Mouse (Mus musculus): ENCODE measurements around the gene Oas1d. TPM values are rescaled to one million over a fixed set of nuclear protein-coding genes. Genes with fewer than 3 reads are reported as not detected.
"Not testable (repeated sequence)": the region's sequence is repeated elsewhere in the genome, so short reads cannot be mapped to it uniquely, and the experiment has no call there.

Oas1d gene
- polyA plus RNA-seq, 1 experiment from 2014 or later: not detected

- WGBS (ENCODE audit: missing documents): 100% methylated on average over 2 of the region's 2 CpGs
- not testable (repeated sequence) for H3K36me3 ChIP-seq (ENCODE audit: inconsistent target); H3K27ac ChIP-seq; H3K4me3 ChIP-seq (ENCODE audit: inconsistent target)
- H3K79me2 ChIP-seq (ENCODE audit: inconsistent target): peaks cover 11% of the 10 kb centered on the region
Observed at GRCm38 (mm10) chr5:120891566-120892242, 22.6 kb upstream of the Oas1d start.

- peaks cover 6% of the 10 kb centered on the region for H3K79me2 ChIP-seq (ENCODE audit: inconsistent target)
- peaks cover 7% of the 10 kb centered on the region; the same call in 1 of the 2 replicates for H3K36me3 ChIP-seq (ENCODE audit: inconsistent target)
- no peak overlapping the region for H3K27ac ChIP-seq
- 94% methylated on average over 2 of the region's 2 CpGs for WGBS (ENCODE audit: missing documents)
- H3K4me3 ChIP-seq (ENCODE audit: inconsistent target): no peak overlapping the region
Observed at GRCm38 (mm10) chr5:120892243-120892660, 22.1 kb upstream of the Oas1d start.

DNA sequence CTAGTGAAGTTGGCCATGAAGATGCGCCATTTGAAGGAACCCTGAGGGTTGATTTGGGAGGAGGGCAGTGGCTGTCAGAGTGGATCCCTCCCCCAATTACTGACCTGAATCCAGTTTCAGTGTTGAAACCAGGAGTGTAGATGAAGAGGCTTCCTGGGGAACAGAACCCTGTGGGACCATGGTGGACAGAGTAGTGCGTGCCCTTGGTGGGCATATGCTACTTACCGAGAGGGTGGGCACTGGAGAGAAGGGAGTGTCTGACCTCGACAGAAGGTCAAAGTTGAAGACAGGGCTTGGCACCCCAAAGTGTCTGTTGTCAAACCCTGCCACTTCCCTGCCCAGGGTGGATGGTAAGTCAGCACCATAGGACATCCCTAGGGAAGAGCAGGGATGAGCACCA, 20.5 kb upstream of the Oas1d start:
- H3K4me3 ChIP-seq (ENCODE audit: inconsistent target); H3K79me2 ChIP-seq (ENCODE audit: inconsistent target); H3K27ac ChIP-seq: not testable (repeated sequence)
- 100% methylated on average over 3 of the region's 4 CpGs for WGBS (ENCODE audit: missing documents)
- H3K36me3 ChIP-seq (ENCODE audit: inconsistent target): peaks cover 20% of the 10 kb centered on the region

GRCm38 (mm10) chr5:120894692-120895091, 19.6 kb upstream of the Oas1d start:
- not testable (repeated sequence) for H3K4me3 ChIP-seq (ENCODE audit: inconsistent target); H3K27ac ChIP-seq; H3K79me2 ChIP-seq (ENCODE audit: inconsistent target)
- peaks cover 28% of the 10 kb centered on the region for H3K36me3 ChIP-seq (ENCODE audit: inconsistent target)
- WGBS (ENCODE audit: missing documents): 85% methylated on average over 2 of the region's 2 CpGs

DNA sequence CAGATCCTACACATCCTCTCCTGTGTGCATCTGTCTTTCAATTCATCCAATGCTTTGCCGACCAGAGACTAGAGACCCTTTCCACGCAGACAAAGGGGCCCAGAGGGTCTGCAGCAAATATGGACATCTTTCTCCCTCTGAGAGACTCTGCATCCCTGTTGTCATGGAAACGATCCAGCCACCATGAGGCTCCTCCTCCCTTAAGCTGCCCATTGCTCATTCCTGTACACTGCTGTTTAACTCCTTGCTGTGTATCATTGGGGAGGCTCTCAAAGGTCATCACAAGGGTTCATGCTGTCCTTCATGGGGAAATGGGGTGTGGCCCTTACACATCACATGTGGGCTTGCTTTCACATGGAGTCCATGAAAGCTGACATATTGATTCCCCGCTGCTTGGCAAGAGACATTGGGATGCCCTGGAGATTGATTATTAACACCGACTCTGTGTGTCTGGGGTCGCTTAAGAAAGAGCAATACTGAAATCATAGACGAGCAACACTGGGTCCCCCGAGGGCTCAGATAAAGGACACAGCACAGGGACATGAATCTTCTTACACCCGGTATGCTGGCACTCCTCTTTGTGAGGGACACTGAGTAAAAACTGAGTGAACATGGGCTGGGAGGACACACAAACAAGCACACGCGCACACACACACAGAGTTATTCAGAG, 19.0 kb upstream of the Oas1d start:
- Histone ChIP-seq H3K4me3 (ENCODE audit: inconsistent target) (no peak overlapping the region), H3K36me3 (ENCODE audit: inconsistent target) (peaks cover 35% of the 10 kb centered on the region), H3K79me2 (ENCODE audit: inconsistent target) (peaks cover 8% of the 10 kb centered on the region; the same call in 1 of the 2 replicates), H3K27ac (no peak overlapping the region)
- 95% methylated on average over 9 of the region's 11 CpGs for WGBS (ENCODE audit: missing documents)

GRCm38 (mm10) chr5:120898307-120898706, 16.0 kb upstream of the Oas1d start:
- Histone ChIP-seq H3K4me3 (ENCODE audit: inconsistent target) (no peak overlapping the region), H3K79me2 (ENCODE audit: inconsistent target) (peaks cover 36% of the 10 kb centered on the region), H3K36me3 (ENCODE audit: inconsistent target) (peaks cover 64% of the 10 kb centered on the region), H3K27ac (no peak overlapping the region)
- 98% methylated on average over 6 of the region's 6 CpGs for WGBS (ENCODE audit: missing documents)

DNA sequence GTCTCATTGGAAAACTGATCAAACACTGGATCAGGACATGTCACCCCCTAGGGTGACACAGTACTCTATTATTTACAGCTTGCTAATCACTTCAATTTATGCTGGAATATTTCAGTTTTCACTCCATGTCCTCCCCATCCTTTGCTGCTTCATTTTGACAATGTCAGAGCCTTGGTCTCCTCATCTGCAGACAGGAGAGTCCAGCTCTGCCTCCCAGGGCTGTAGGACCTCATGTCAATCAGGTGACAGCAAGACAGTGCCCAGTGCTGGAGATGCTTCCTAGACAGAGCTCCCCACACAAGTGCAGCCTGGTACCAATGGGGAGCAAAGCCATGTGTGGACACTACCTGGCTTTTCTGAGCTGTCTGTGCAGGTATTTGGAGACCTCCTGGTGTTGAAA, 15.6 kb upstream of the Oas1d start:
- H3K4me3 ChIP-seq (ENCODE audit: inconsistent target): no peak overlapping the region
- peaks cover 41% of the 10 kb centered on the region for H3K79me2 ChIP-seq (ENCODE audit: inconsistent target)
- no peak overlapping the region for H3K27ac ChIP-seq
- peaks cover 69% of the 10 kb centered on the region for H3K36me3 ChIP-seq (ENCODE audit: inconsistent target)

GRCm38 (mm10) chr5:120900666-120901065, 13.7 kb upstream of the Oas1d start:
- 100% methylated on average over 1 of the region's 1 CpGs for whole genome bisulfite sequencing (ENCODE audit: missing documents)
- peaks cover 60% of the 10 kb centered on the region for H3K79me2 ChIP-seq (ENCODE audit: inconsistent target)
- H3K27ac ChIP-seq: no peak overlapping the region

DNA sequence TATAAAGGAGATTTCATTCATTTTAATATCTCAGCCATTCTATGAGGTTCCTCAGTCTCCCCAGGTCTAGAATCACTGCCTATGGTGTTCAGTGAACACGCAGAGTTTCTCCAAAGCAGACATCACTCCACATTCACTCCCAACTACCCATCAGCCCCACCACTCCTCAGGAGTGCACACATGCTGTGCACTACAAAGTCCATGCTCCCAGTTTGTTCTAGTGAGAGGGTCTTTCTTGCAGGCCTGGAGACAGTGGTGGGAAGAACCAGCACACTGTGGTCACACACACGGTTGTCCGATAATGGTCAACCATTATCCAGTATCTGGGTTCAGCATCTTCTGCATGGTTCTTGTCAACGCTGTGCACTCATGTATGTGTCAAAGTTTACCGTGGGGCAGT, 12.3 kb upstream of the Oas1d start:
- Histone ChIP-seq H3K4me3 (ENCODE audit: inconsistent target) (no peak overlapping the region), H3K36me3 (ENCODE audit: inconsistent target) (peaks cover 66% of the 10 kb centered on the region), H3K79me2 (ENCODE audit: inconsistent target) (peaks cover 74% of the 10 kb centered on the region), H3K27ac (no peak overlapping the region)
- WGBS (ENCODE audit: missing documents): 96% methylated on average over 5 of the region's 5 CpGs

More at GRCm38 (mm10) chr5:120900666-120901065, 13.7 kb upstream of the Oas1d start:
- peaks cover 67% of the 10 kb centered on the region for H3K36me3 ChIP-seq (ENCODE audit: inconsistent target)
- H3K4me3 ChIP-seq (ENCODE audit: inconsistent target): no peak overlapping the region

GRCm38 (mm10) chr5:120906791-120907733, 7.3 kb upstream of the Oas1d start, which contains the start of gene Oas1a:
TSS of gene Oas1a (minus strand) at chr5:120907521.
- Histone ChIP-seq H3K79me2 (ENCODE audit: inconsistent target) (peaks cover 53% of the 10 kb centered on the region), H3K4me3 (ENCODE audit: inconsistent target) (peak within 1 kb of the TSS; percentile 73), H3K27ac (peak within 1 kb of the TSS; percentile 74), H3K36me3 (ENCODE audit: inconsistent target) (peaks cover 20% of the 10 kb centered on the region)
- 34% methylated on average over 7 of the region's 12 CpGs for WGBS (ENCODE audit: missing documents)

DNA sequence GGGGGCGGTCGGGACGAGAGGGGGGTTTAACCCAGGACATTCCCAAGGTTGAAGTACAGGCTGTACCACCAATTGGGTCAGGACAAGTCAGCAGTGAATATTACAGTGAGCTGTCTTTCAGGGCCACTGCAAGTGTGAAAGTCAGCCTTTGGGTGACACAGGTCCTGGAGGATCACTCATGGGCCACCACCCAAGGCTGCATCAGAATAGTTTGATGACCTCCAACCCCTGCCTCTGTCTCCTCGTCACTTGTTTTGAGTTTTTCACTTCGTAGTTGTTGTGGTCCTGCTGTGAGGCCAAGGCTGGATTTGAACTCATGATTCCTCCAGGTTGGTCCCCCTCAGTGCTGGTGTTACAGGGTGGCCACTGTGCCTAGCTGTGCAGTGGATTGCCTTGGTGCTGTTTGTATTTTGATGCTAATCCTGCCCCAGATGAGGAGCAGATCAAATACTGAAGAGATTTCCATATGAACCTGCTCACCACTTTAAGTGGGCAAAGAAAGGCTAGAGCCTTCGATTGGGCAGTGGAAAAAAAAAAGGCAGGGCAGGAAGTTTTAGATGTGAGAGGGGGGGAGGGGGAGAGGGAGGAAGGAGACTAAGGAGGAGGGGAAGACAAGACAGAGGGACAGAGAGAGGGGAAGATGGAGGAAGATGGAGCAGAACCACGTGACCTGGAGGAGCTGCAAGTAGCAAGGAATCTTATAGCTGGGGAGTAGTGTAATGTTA, 6.0 kb upstream of the Oas1d start:
- peaks cover 7% of the 10 kb centered on the region; the same call in 1 of the 2 replicates for H3K36me3 ChIP-seq (ENCODE audit: inconsistent target)
- H3K79me2 ChIP-seq (ENCODE audit: inconsistent target): peaks cover 40% of the 10 kb centered on the region
- H3K27ac ChIP-seq: no peak overlapping the region
- H3K4me3 ChIP-seq (ENCODE audit: inconsistent target): no peak overlapping the region
- 82% methylated on average over 7 of the region's 7 CpGs for WGBS (ENCODE audit: missing documents)

GRCm38 (mm10) chr5:120919156-120919935, 5.0 kb downstream of the Oas1d start:
- 61% methylated on average over 2 of the region's 2 CpGs for WGBS (ENCODE audit: missing documents)
- H3K79me2 ChIP-seq (ENCODE audit: inconsistent target); H3K4me3 ChIP-seq (ENCODE audit: inconsistent target); H3K36me3 ChIP-seq (ENCODE audit: inconsistent target); H3K27ac ChIP-seq: not testable (repeated sequence)

GRCm38 (mm10) chr5:120920296-120920695, 6.0 kb downstream of the Oas1d start:
- no peaks in the 10 kb centered on the region for H3K79me2 ChIP-seq (ENCODE audit: inconsistent target)
- no peak overlapping the region for H3K4me3 ChIP-seq (ENCODE audit: inconsistent target)
- WGBS (ENCODE audit: missing documents): 83% methylated on average over 3 of the region's 3 CpGs
- H3K36me3 ChIP-seq (ENCODE audit: inconsistent target): no peaks in the 10 kb centered on the region
- no peak overlapping the region for H3K27ac ChIP-seq
